Mouse (Mus musculus) kidney, adult 2 months (tissue): ENCODE data around the gene Rbfox1.

Source experiments
- CTCF ChIP-seq: fragments of 200-500 bp; conservative IDR thresholded peaks from 2 replicates; pipeline ENCODE4 v1.5.1; 2011; ENCODE audit warnings: low read depth, mild to moderate bottlenecking, control low read depth, low read length, moderate library complexity, mixed read lengths; ENCODE audit not compliant: insufficient read depth, insufficient read length
- POLR2A ChIP-seq: fragments of 200-500 bp; IDR thresholded peaks from one replicate; pipeline ENCODE4 v1.6.1; 2011; ENCODE audit warnings: low read depth, low read length, control low read depth

- TF ChIP-seq CTCF (no peak), POLR2A (no peak)
Measured at GRCm38 (mm10) chr16:7058556-7058955, 1173.4 kb downstream of the Rbfox1 start.
